Mouse (Mus musculus) embryonic facial prominence, embryonic 10.5 days (tissue): ENCODE measurements around the gene Cox16. TPM values are rescaled to one million over a fixed set of nuclear protein-coding genes. Genes with fewer than 3 reads are reported as not detected.
"Not testable (repeated sequence)": the region's sequence is repeated elsewhere in the genome, so short reads cannot be mapped to it uniquely, and the experiment has no call there.

Experiments
- DNase-seq: peaks from one replicate; pipeline ENCODE4 v3.0.0-alpha.2; 2017; ENCODE audit warnings: low spot score
- H3K27ac ChIP-seq: fragments of 300-500 bp; sonication (generic); replicated peaks from 2 replicates; pipeline ENCODE4 v1.5.1; 2016; ENCODE audit warnings: mild to moderate bottlenecking
- H3K27me3 ChIP-seq: fragments of 300-500 bp; sonication (generic); replicated peaks from 2 replicates; pipeline ENCODE4 v1.6.1; 2016; ENCODE audit warnings: low read depth, mild to moderate bottlenecking; ENCODE audit not compliant: poor library complexity, severe bottlenecking
- H3K36me3 ChIP-seq: fragments of 300-500 bp; sonication (generic); replicated peaks from 2 replicates; pipeline ENCODE4 v1.6.1; 2016; ENCODE audit warnings: mild to moderate bottlenecking, moderate library complexity
- H3K4me1 ChIP-seq: fragments of 300-500 bp; sonication (generic); 2 replicates; pipeline ENCODE4 v1.6.1; 2016
- H3K4me3 ChIP-seq: fragments of 300-500 bp; sonication (generic); 2 replicates; pipeline ENCODE4 v1.5.1; 2016; ENCODE audit warnings: mild to moderate bottlenecking, moderate library complexity
- H3K9me3 ChIP-seq: fragments of 300-500 bp; sonication (generic); 2 replicates; pipeline ENCODE4 v1.6.1; 2016; ENCODE audit warnings: mild to moderate bottlenecking
- WGBS: fragments of 180-500 bp; shearing (Covaris S2); methylation state at CpG from one replicate; pipeline ENCODE4 v1.1.7; 2016; 5-methylcytosine and 5-hydroxymethylcytosine counted together
- polyA plus RNA-seq: library from polyadenylated mRNA; unstranded; fragments of >200 nt; fragmentation: Nextera tagmentation; extraction: Ambion mirVana; gene quantifications from 2 replicates; pipeline ENCODE4 v1.2.1, GENCODE M21; 2016

Gene Cox16
- 103 and 107 TPM in 2 replicates for polyA plus RNA-seq

DNA sequence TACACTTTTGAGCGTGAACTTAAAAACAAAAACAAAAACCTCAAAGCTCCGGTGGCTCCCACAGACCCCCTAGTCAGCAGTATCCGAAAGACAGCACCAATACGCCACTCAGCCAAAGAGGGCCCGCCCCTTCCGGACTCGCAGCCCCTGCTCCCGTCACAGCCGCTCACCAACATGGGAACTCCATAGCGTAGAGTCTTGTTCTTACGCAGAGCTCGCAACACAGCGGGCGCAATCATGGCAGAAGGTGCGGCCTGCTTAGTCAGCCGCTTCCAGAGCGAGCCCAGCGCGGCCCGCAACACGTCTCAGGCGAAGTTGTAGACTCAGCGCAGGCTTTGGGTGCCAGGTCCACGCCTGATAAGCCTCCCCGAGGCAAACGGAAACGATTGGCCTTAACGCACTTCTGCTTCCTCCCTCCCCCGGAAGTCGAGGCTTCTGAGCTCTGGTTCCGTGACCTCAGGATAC is at the start of gene Cox16:
TSS of gene Cox16 (minus strand) at position 401 of the 465 bp plus-strand sequence.
- WGBS, result under 1% methylated on average over 31 of the region's 31 CpGs
- H3K36me3 ChIP-seq, result no peaks in the 10 kb centered on the region
- H3K4me3 ChIP-seq, result peak within 1 kb of the TSS; percentile 76
- H3K4me1 ChIP-seq, result 0 out of 2 replicates have a peak, but pooled peaks cover 7% of the 10 kb centered on the region
- no peaks in the 10 kb centered on the region for H3K9me3 ChIP-seq
- H3K27me3 ChIP-seq, result no peaks in the 10 kb centered on the region
- H3K27ac ChIP-seq, result peak within 1 kb of the TSS; percentile 93
- DNase-seq, result peak; percentile 91

DNA sequence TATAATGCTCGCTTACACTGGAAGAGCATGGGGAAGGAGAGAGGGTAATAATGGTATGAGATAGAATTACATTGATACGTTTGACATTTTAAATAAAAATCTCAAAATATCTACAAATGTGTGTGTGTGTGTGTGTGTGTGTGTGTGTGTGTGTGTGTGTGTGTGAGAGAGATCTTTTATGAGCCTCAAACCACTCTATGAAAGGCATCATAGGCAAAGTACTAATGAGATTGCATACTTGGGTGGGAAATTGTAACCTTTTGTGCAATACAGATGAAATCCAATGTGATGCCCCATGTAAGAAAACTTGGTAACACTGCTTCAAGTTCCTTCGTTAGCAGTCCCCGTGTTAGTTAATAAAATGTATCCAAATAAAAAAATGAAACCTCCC is 48.1 kb upstream of the Cox16 start:
- peaks cover 16% of the 10 kb centered on the region for H3K4me1 ChIP-seq
- H3K9me3 ChIP-seq, result no peaks in the 10 kb centered on the region
- H3K27ac ChIP-seq, result peak overlapping the region; percentile 81
- no peak for DNase-seq
- H3K36me3 ChIP-seq, result no peaks in the 10 kb centered on the region
- 36% methylated on average over 4 of the region's 4 CpGs for WGBS
- no peaks in the 10 kb centered on the region for H3K27me3 ChIP-seq
- H3K4me3 ChIP-seq, result peak overlapping the region; percentile 87

DNA sequence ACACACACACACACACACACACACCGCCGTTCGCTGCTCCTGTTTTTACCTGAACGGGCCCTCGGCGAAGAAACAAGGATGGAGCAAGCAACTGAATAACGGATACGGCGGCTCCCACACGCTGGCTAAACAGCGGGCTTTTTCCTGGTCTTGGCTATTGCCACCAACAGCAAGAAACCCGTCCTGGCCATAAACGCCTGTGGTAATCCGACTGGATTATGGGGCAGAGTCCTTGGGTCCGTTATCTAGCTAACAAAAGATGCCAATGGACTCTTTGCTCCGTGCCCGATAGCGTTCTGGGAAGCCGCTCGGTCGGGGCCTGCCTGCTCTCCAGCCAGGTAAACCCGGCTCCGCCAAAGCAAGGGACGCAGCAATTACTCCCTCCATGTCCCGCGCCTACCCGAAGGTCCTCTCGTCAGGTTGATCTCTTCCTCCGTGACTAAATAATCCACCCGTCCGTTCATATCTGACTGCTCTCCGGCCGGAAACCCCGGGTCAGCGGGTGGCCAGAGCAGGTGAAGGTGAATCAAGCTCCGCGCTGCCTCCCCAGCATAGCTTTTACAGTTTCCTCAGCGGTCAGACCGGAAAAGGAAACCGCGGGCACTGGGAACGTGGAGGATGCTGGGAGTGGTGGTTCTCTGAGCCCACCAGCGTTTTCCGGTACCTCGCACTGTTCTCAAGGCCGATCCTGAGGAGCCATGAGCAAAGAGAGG is 47.5 kb upstream of the Cox16 start, which contains the start of the genes Gm20498 and Synj2bp:
TSS of gene Gm20498 (minus strand) at position 590 of the 713 bp plus-strand sequence.
TSS of gene Synj2bp (minus strand) at position 596 of the 713 bp plus-strand sequence.
- Histone ChIP-seq H3K4me1 (peaks cover 16% of the 10 kb centered on the region), H3K36me3 (no peaks in the 10 kb centered on the region), H3K27ac (peak within 1 kb of the TSS; percentile 81), H3K4me3 (peak within 1 kb of the TSS; percentile 87), H3K27me3 (no peaks in the 10 kb centered on the region), H3K9me3 (no peaks in the 10 kb centered on the region)
- peak; percentile 88 for DNase-seq
- under 1% methylated on average over 46 of the region's 46 CpGs for WGBS

DNA sequence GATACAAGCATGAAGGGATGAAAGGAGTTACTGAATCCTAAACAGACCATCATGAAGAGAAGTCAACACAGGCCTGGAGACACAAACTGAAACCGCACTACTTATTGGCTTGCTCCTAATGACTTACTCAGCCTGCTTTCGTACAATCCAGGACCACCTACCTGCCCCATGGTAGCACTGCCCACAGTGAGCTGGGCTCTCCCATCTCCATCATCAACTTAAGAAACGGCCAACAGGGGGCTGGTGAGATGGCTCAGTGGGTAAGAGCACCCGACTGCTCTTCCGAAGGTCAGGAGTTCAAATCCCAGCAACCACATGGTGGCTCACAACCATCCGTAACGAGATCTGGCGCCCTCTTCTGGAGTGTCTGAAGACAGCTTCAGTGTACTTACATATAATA is 45.7 kb upstream of the Cox16 start:
- H3K4me1 ChIP-seq, result peaks cover 16% of the 10 kb centered on the region
- H3K36me3 ChIP-seq, H3K27me3 ChIP-seq, H3K4me3 ChIP-seq, H3K9me3 ChIP-seq, H3K27ac ChIP-seq: not testable (repeated sequence)
- peak; percentile 9 for DNase-seq
- 70% methylated on average over 8 of the region's 8 CpGs for WGBS

DNA sequence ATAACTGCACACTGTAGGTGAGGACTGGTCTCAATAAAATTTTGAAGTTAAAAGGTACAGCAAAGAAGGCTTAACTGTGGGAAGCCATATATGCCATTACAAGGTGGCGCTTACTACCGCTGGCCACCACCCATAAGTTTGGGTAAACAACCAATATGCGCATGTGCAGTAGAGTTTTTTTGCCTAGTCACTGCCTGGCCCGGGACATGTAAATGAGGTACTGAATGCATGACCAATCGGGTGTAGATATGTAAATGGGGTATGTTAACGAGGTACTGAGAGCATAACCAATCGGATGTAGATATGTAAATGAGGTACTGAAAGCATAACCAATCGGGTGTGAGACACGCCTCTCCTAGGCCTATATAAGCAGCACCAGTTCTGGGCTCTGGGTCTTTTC is 12.0 kb upstream of the Cox16 start:
- not testable (repeated sequence) for H3K4me1 ChIP-seq, H3K27me3 ChIP-seq, H3K9me3 ChIP-seq, H3K27ac ChIP-seq, H3K4me3 ChIP-seq, DNase-seq
- peaks cover 42% of the 10 kb centered on the region for H3K36me3 ChIP-seq
- WGBS, result 96% methylated on average over 9 of the region's 9 CpGs

- 94% methylated on average over 5 of the region's 5 CpGs for WGBS
- H3K9me3 ChIP-seq, result no peaks in the 10 kb centered on the region
These were observed 5.6 kb upstream of the Cox16 start for GRCm38 (mm10) chr12:81490491-81490890.

DNA sequence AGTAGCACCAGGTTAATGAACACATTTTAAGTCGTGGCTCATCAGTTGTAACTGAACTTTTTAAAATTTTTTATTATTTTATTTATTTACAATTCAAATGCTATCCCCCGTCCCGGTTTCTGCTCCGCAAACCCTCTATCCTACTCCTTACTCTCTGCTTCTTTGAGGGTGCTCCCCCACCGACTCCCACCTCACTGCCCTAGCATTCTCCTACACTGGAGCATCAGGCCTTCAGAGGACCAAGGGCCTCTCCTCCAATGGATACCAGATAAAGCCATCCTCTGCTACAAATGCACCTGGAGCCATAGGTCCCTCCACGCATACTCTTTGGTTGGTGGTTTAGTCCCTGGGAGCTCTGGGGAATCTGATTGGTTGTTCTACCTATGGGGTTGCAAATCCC is 384 bp upstream of the Cox16 start:
- H3K4me1 ChIP-seq, result 0 out of 2 replicates have a peak, but pooled peaks cover 7% of the 10 kb centered on the region
- WGBS, result 43% methylated on average over 6 of the region's 6 CpGs
- no peaks in the 10 kb centered on the region for H3K27me3 ChIP-seq
- no peak for DNase-seq
- H3K27ac ChIP-seq, result peak overlapping the region; percentile 93; the same call in 1 of the 2 replicates
- no peaks in the 10 kb centered on the region for H3K36me3 ChIP-seq
- no peaks in the 10 kb centered on the region for H3K9me3 ChIP-seq
- H3K4me3 ChIP-seq, result peak overlapping the region; percentile 76

More at GRCm38 (mm10) chr12:81490491-81490890, 5.6 kb upstream of the Cox16 start:
- H3K4me1 ChIP-seq, result 0 out of 2 replicates have a peak, but pooled peaks cover under 1% of the 10 kb centered on the region
- H3K36me3 ChIP-seq, result peaks cover 17% of the 10 kb centered on the region
- H3K27me3 ChIP-seq, result no peaks in the 10 kb centered on the region
- no peak overlapping the region for H3K27ac ChIP-seq
- DNase-seq, result no peak
- H3K4me3 ChIP-seq, result no peak overlapping the region

- H3K36me3 ChIP-seq, result no peaks in the 10 kb centered on the region; the same call in 1 of the 2 replicates
- H3K27me3 ChIP-seq, result no peaks in the 10 kb centered on the region
- no peaks in the 10 kb centered on the region for H3K9me3 ChIP-seq
- 0 out of 2 replicates have a peak, but pooled peaks cover 7% of the 10 kb centered on the region for H3K4me1 ChIP-seq
- peak overlapping the region; percentile 76 for H3K4me3 ChIP-seq
- no peak for DNase-seq
- WGBS, result 6% methylated on average over 7 of the region's 7 CpGs
- H3K27ac ChIP-seq, result peak overlapping the region; percentile 93
These were observed 715 bp downstream of the Cox16 start for GRCm38 (mm10) chr12:81484212-81484611.

DNA sequence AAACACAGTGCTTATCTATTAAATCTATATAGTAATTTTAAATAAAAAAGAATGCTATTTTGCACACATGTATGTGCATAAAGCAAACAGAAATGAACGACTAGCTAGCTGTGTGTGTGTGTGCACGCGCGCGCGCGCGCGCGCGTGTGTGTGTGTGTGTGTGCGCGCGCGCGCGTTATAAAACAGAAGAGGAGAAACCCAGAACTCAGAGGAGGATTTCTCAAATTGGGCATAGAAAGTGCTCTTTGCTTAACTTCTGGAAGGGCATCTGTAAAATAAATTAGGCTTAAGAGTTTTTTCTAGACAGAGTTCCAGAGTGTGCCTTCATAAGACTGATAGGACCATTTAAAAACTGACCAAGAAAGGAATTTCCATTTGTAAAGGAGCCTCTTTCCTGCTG is 1.3 kb downstream of the Cox16 start:
- 42% methylated on average over 17 of the region's 17 CpGs for WGBS
- Histone ChIP-seq H3K4me1 (0 out of 2 replicates have a peak, but pooled peaks cover 7% of the 10 kb centered on the region), H3K27ac (peak overlapping the region; percentile 93; the same call in 1 of the 2 replicates), H3K27me3 (no peaks in the 10 kb centered on the region), H3K4me3 (peak overlapping the region; percentile 76), H3K9me3 (no peaks in the 10 kb centered on the region), H3K36me3 (no peaks in the 10 kb centered on the region; the same call in 1 of the 2 replicates)
- DNase-seq, result peak; percentile 61

GRCm38 (mm10) chr12:81459051-81459450 is 25.9 kb downstream of the Cox16 start:
- not testable (repeated sequence) for DNase-seq, H3K4me1 ChIP-seq, H3K4me3 ChIP-seq, H3K27ac ChIP-seq, H3K27me3 ChIP-seq
- WGBS, result 95% methylated on average over 7 of the region's 7 CpGs
- Histone ChIP-seq H3K9me3 (peaks cover 11% of the 10 kb centered on the region; the same call in 1 of the 2 replicates), H3K36me3 (peaks cover 28% of the 10 kb centered on the region)

GRCm38 (mm10) chr12:81438985-81439384 is 45.9 kb downstream of the Cox16 start:
- not testable (repeated sequence) for H3K27me3 ChIP-seq, H3K4me1 ChIP-seq, H3K36me3 ChIP-seq, DNase-seq, H3K27ac ChIP-seq, H3K9me3 ChIP-seq, H3K4me3 ChIP-seq
- 94% methylated on average over 9 of the region's 9 CpGs for WGBS

DNA sequence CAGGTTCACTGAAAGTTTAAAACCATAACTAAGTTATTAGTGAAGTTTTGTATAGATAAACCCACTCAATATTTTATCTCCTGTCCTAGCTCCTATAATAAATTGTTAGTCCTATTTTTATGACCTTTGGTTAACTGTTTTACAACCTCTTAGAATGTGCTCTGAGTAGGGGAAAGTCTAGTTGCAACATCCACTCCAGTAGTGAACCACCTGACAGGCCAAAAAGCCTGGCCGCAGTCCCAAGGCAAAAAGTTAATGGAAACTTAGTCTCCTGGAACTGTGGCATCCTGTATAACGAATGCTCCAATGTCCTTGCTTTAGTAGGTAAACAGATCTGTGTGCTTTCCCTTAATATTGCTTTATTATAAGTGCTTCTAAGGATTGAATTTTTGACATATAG is 50.1 kb downstream of the Cox16 start:
- not testable (repeated sequence) for H3K27me3 ChIP-seq, H3K9me3 ChIP-seq, H3K4me3 ChIP-seq, H3K4me1 ChIP-seq, DNase-seq, H3K27ac ChIP-seq
- peaks cover 29% of the 10 kb centered on the region for H3K36me3 ChIP-seq
- WGBS, result 95% methylated on average over 2 of the region's 2 CpGs

DNA sequence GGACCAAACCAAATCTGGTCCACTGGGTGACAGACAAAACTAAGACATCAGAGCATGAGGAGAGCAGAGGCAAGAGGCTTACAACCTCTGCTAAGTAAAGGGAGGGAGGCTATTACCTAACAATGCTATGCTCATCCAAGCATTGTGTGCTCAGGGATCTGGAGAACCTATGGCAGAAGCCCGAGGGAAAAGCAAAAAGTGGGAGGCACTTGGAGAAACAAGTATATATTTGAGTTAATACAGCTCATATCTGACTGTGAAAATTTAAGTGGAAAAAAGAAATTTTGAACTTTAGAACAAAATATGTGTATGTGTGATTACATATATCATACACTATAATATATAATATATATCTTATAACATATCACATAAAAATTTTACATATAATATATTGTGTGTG is 63.1 kb downstream of the Cox16 start, which contains the start of gene Adam4:
TSS of gene Adam4 (minus strand) at position 101 of the 400 bp plus-strand sequence.
- DNase-seq, result no peak
- H3K4me1 ChIP-seq, result no peaks in the 10 kb centered on the region
- no peak within 1 kb of the TSS for H3K27ac ChIP-seq
- WGBS, result 87% methylated on average over 1 of the region's 1 CpGs
- peaks cover 20% of the 10 kb centered on the region for H3K9me3 ChIP-seq
- H3K4me3 ChIP-seq, result no peak within 1 kb of the TSS
- no peaks in the 10 kb centered on the region for H3K27me3 ChIP-seq
- peaks cover 26% of the 10 kb centered on the region for H3K36me3 ChIP-seq
